Mouse (Mus musculus): Measurements from ENCODE around the gene Zar1l.

The Zar1l gene

DNA sequence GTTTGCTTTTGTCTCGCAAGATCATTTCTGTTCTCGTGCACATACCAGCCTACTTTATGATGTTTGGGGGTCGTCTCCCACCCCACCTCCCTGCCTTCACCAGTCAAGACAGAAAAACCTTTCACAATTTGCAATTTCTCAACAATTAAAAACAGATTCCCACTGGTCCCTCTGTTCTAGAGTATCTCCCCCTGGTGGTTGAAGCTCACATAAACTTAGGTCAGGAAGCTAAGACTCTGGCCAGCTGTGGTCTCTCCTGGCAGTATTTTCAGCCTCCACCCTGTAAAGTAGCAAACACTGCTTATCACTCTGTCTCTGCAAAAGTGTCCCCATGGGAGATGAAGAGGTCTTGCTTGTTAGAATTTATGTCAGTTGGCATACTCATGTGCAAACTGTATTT lies 32.8 kb downstream of the Zar1l start:
- in situ Hi-C loops (cut with MboI, MseI) = no loop called here

DNA sequence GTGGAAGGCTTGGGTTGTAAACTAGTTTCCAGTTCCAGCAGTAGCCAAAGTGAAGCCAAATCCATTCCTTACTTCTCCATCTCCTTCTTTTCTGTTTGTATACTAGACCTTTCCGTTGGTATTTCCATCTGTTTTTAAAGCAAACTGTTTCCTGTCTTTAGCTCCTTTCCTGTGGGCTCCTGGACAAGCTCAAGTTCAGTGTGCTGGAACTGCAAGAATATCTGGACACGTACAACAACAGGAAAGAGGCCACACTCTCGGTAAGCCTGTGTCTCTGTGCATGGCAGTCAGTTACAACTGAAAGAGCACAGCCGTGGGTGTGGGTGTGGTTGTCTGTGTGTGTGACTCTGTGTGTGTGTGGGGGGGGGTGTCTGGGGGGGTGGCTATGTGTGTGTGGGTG lies 39.4 kb downstream of the Zar1l start:
- in situ Hi-C loops (cut with MboI, MseI) = no loop called here

GRCm38 (mm10) chr5:150477364-150477763 lies 40.6 kb downstream of the Zar1l start:
- in situ Hi-C loops (cut with MboI, MseI) = no loop called here

GRCm38 (mm10) chr5:150468431-150468830 lies 49.5 kb downstream of the Zar1l start:
- in situ Hi-C loops (cut with MboI, MseI) = no loop called here

- in situ Hi-C loops (cut with MboI, MseI) = no loop called here
Observed at GRCm38 (mm10) chr5:150466132-150466531, 51.8 kb downstream of the Zar1l start.

GRCm38 (mm10) chr5:150465218-150465617 lies 52.7 kb downstream of the Zar1l start:
- in situ Hi-C loops (cut with MboI, MseI) = no loop called here

DNA sequence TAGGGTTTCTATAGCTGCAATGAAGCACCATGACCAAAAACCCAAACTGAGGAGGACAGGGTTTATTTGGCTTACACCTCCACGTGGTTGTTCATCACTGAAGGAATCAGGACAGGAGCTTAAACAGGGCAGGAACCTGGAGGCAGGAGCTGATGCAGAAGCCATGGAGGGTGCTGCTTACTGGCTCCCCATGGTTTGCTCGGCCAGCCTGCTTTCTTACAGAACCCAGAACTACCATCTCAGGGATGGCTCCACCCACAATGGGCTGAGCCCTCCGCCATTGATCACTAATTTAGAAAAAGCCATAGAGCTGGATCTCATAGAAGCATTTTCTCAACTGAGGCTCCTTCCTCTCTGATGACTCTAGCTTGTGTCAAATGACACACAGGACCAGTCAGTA lies 53.2 kb downstream of the Zar1l start:
- in situ Hi-C loops (cut with MboI, MseI) = no loop called here

- in situ Hi-C loops (cut with MboI, MseI) = loop anchor here (10.0 kb wide), 1 partner anchor 915 kb away; no protein-coding TSS in a partner anchor
Observed at GRCm38 (mm10) chr5:150459801-150460200, 58.2 kb downstream of the Zar1l start.

DNA sequence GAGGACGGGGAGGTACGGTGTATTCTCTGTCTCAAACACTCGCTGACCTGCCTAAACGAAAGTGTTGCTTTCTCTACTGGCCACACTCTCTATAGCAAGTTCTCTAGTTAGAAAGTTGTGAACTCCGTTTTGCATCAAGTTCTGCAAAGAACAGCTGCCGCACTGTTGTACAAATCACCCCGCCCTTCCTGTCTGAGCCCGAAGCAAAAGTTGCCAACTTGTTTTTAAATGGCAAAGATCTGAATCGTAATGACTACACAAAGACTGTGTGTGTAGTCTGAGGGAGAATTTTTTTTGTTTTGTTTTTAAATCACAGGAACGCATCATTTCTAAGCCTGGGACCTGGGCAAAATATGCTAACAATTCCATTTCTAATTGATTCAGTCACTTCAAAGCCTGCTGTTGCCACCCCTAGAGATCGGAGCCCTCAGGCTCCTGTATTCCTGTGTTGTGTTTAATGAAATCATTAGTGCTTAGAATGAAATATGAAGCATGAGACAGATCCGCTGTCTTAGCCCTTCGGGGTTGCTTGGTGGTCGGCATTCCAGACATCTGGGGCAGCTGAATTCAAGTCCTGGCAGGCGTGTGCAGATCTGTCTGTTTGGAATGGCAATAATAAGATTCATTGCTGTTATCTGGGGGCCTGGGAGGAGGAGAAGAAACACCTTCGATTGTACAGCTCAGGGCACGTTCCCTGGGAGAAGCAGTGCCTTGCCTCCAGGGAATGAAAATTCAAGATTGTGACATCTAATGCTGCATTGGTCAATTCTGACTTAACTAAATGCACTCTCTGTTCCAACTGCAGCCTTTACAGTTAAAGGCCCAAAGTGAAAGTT lies 59.8 kb downstream of the Zar1l start:
- in situ Hi-C loops (cut with MboI, MseI) = loop anchor here (10.0 kb wide), 1 partner anchor 917 kb away; no protein-coding TSS in a partner anchor

DNA sequence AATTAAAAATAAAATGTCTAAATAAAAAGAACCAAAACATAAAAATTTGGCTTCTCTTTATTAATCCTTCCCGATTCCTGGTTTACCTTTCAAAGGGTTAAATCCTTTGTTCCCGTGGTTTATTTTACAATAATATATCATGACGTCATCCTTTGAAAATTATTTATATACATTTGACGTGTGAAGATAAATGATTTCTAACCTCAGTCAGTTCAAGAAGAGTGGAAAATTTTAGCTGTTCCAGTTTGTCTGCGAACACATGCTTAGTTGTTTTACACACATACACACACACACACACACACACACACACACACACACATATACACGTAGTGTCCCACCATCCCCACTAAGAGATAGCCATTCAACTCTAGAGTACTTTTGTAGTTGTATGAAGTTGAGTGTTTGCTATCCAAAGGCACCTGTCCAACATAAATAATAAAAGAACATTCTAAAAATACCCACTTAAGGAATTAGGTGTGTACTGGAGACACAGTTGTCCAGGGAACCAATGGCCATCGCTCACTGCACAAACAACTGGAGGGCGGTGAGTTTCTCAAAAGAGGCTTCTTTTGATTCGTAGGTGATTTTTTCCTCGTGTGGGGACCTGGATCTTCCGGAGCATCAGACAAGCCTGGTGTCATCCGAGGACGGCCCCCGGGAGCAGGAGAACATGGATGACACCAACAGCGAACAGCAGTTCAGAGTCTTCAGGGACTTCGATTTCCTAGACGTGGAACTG lies 60.6 kb downstream of the Zar1l start:
- in situ Hi-C loops (cut with MboI, MseI) = loop anchor here (10.0 kb wide), 1 partner anchor 917 kb away; no protein-coding TSS in a partner anchor
